Mouse (Mus musculus): ENCODE data around the gene Tmem235. TPM values are rescaled to one million over a fixed set of nuclear protein-coding genes. Genes with fewer than 3 reads are reported as not detected.
A peak's percentile ranks its signal among the peaks of the same experiment; 100 is the strongest.
"Not testable (repeated sequence)": the region's sequence is repeated elsewhere in the genome, so short reads cannot be mapped to it uniquely, and the experiment has no call there.

Tmem235 gene
- total RNA-seq, 2 experiments from 2014 or later = not detected

- peak; percentile 40 for ATAC-seq (replicated peaks; ENCODE audit: low FRiP score, poor library complexity, severe bottlenecking)
Measured at GRCm38 (mm10) chr11:117830401-117830800, 30.2 kb upstream of the Tmem235 start.

GRCm38 (mm10) chr11:117832086-117832969 is 28.2 kb upstream of the Tmem235 start:
- ATAC-seq (replicated peaks; ENCODE audit: low FRiP score, poor library complexity, severe bottlenecking) = peak; percentile 61

GRCm38 (mm10) chr11:117833509-117833908 is 27.0 kb upstream of the Tmem235 start:
- not testable (repeated sequence) for ATAC-seq (replicated peaks; ENCODE audit: low FRiP score, poor library complexity, severe bottlenecking)

- ATAC-seq (replicated peaks; ENCODE audit: low FRiP score, poor library complexity, severe bottlenecking) = no peak
Measured at GRCm38 (mm10) chr11:117834086-117834485, 26.5 kb upstream of the Tmem235 start.

- ATAC-seq (replicated peaks; ENCODE audit: low FRiP score, poor library complexity, severe bottlenecking) = peak; percentile 43
Measured at GRCm38 (mm10) chr11:117836306-117836705, 24.2 kb upstream of the Tmem235 start.

- peak; percentile 84 for ATAC-seq (replicated peaks; ENCODE audit: low FRiP score, poor library complexity, severe bottlenecking)
Measured at GRCm38 (mm10) chr11:117838572-117838971, 22.0 kb upstream of the Tmem235 start.

- peak; percentile 18 for ATAC-seq (replicated peaks; ENCODE audit: low FRiP score, poor library complexity, severe bottlenecking)
Measured at GRCm38 (mm10) chr11:117839021-117839420, 21.5 kb upstream of the Tmem235 start.

- ATAC-seq (replicated peaks; ENCODE audit: low FRiP score, poor library complexity, severe bottlenecking) = no peak
Measured at GRCm38 (mm10) chr11:117840910-117841309, 19.6 kb upstream of the Tmem235 start.

GRCm38 (mm10) chr11:117843434-117843833 is 17.1 kb upstream of the Tmem235 start:
- ATAC-seq (replicated peaks; ENCODE audit: low FRiP score, poor library complexity, severe bottlenecking) = no peak

- ATAC-seq (replicated peaks; ENCODE audit: low FRiP score, poor library complexity, severe bottlenecking) = no peak
Measured at GRCm38 (mm10) chr11:117844997-117845396, 15.6 kb upstream of the Tmem235 start.

GRCm38 (mm10) chr11:117845651-117846050 is 14.9 kb upstream of the Tmem235 start:
- no peak for ATAC-seq (replicated peaks; ENCODE audit: low FRiP score, poor library complexity, severe bottlenecking)

- ATAC-seq (replicated peaks; ENCODE audit: low FRiP score, poor library complexity, severe bottlenecking) = peak; percentile 29; the same call in 1 of the 2 replicates
Measured at GRCm38 (mm10) chr11:117846640-117847039, 13.9 kb upstream of the Tmem235 start.

GRCm38 (mm10) chr11:117847593-117848215 is 12.8 kb upstream of the Tmem235 start:
- no peak for ATAC-seq (replicated peaks; ENCODE audit: low FRiP score, poor library complexity, severe bottlenecking)

- ATAC-seq (replicated peaks; ENCODE audit: low FRiP score, poor library complexity, severe bottlenecking) = peak; percentile 54
Measured at GRCm38 (mm10) chr11:117848271-117848984, 12.1 kb upstream of the Tmem235 start.

GRCm38 (mm10) chr11:117848985-117849671 is 11.4 kb upstream of the Tmem235 start, which contains the start of gene Birc5:
Gene Birc5 (plus strand): TSS chr11:117849251.
- ATAC-seq (replicated peaks; ENCODE audit: low FRiP score, poor library complexity, severe bottlenecking) = peak; percentile 86

GRCm38 (mm10) chr11:117852875-117853274 is 7.7 kb upstream of the Tmem235 start:
- ATAC-seq (replicated peaks; ENCODE audit: low FRiP score, poor library complexity, severe bottlenecking) = no peak

- ATAC-seq (replicated peaks; ENCODE audit: low FRiP score, poor library complexity, severe bottlenecking) = no peak
Measured at GRCm38 (mm10) chr11:117854241-117854640, 6.3 kb upstream of the Tmem235 start.

GRCm38 (mm10) chr11:117855360-117855759 is 5.2 kb upstream of the Tmem235 start:
- ATAC-seq (replicated peaks; ENCODE audit: low FRiP score, poor library complexity, severe bottlenecking) = no peak

- ATAC-seq (replicated peaks; ENCODE audit: low FRiP score, poor library complexity, severe bottlenecking) = no peak
Measured at GRCm38 (mm10) chr11:117855975-117856374, 4.6 kb upstream of the Tmem235 start.

- no peak for ATAC-seq (replicated peaks; ENCODE audit: low FRiP score, poor library complexity, severe bottlenecking)
Measured at GRCm38 (mm10) chr11:117857462-117857861, 3.1 kb upstream of the Tmem235 start.

Data from erythroblast, adult 5-6 weeks (primary cell).